Comparison of ENCODE assay signal across 8 mouse cellular contexts in genomic region chr3:113656940-113657339, GRCm38 (mm10). TPM values are rescaled to one million over a fixed set of nuclear protein-coding genes. Genes with fewer than 3 reads are reported as not detected.
DNase-seq lines count a peak whose midpoint lies in the region; ATAC-seq and TF ChIP-seq lines count a peak whose summit lies in the region.

No protein-coding gene starts in this region.

- no peak for TF ChIP-seq EP300 in heart, adult 2 months (IDR thresholded peaks at IDR 0.05; ENCODE audit: insufficient read depth, low read depth, low read length)

- WGBS in heart, adult 2 months = 65% methylated on average over 2 of the region's 2 CpGs
- WGBS in hindbrain, postnatal 0 days = 70% methylated on average over 2 of the region's 2 CpGs

- H3K9me3 ChIP-seq in E14TG2a.4 (ENCODE audit: low read length) = 0 out of 2 replicates have a peak, but pooled peaks cover 4% of the 10 kb centered on the region
- H3K9me3 ChIP-seq in hindbrain, postnatal 0 days (ENCODE audit: low read length) = no peaks in the 10 kb centered on the region

- intact Hi-C loops in heart, adult 2 months (cut with DNase I) = no loop called here

- TF ChIP-seq POLR2A in heart, adult 2 months (IDR thresholded peaks at IDR 0.05; ENCODE audit: insufficient read depth, low read depth, low read length) = no peak
- no peak for TF ChIP-seq POLR2A in cortical plate, adult 2 months (IDR thresholded peaks at IDR 0.05; ENCODE audit: extremely low read depth, insufficient read depth, low read length)

- no peaks in the 10 kb centered on the region for H3K79me2 ChIP-seq in heart, adult 2 months (replicated peaks; ENCODE audit: control insufficient read depth, insufficient read depth, low read length)

- H3K4me3 ChIP-seq in heart, adult 2 months = no peak overlapping the region
- no peak overlapping the region for H3K4me3 ChIP-seq in E14TG2a.4 (replicated peaks; ENCODE audit: low read length)
- no peak overlapping the region for H3K4me3 ChIP-seq in cortical plate, adult 2 months (ENCODE audit: insufficient read depth, low read length)
- H3K4me3 ChIP-seq in hindbrain, postnatal 0 days (ENCODE audit: low read length) = no peak overlapping the region

- no peak for DNase-seq in heart, adult 2 months
- DNase-seq in heart, adult 9 months (ENCODE audit: low spot score in 2 of 2) = no peak
- peak; percentile 36 for DNase-seq in hindbrain, postnatal 0 days (ENCODE audit: low spot score)
- peak; percentile 21 for DNase-seq in thymus, postnatal 0 days (ENCODE audit: low spot score)
- DNase-seq in right cerebral cortex, postnatal 25 days = no peak

- peak; percentile 62 for TF ChIP-seq CTCF in heart, adult 2 months (IDR thresholded peaks at IDR 0.05)
- TF ChIP-seq CTCF in E14TG2a.4 (conservative IDR thresholded peaks at IDR 0.05; ENCODE audit: low read length) = peak; percentile 82
- peak; percentile 43 for TF ChIP-seq CTCF in cortical plate, adult 2 months (IDR thresholded peaks at IDR 0.05; ENCODE audit: extremely low read depth, insufficient read depth, low read length)
- TF ChIP-seq CTCF in hindbrain, postnatal 0 days (IDR thresholded peaks at IDR 0.05; ENCODE audit: low read depth) = peak; percentile 72

- no peak overlapping the region for H3K4me2 ChIP-seq in hindbrain, postnatal 0 days (ENCODE audit: low read depth, low read length)

- no peaks in the 10 kb centered on the region for H3K27me3 ChIP-seq in heart, adult 2 months (ENCODE audit: control insufficient read depth, insufficient read depth, low read length)
- H3K27me3 ChIP-seq in E14TG2a.4 (ENCODE audit: insufficient read depth, low read length) = no peaks in the 10 kb centered on the region
- no peaks in the 10 kb centered on the region for H3K27me3 ChIP-seq in hindbrain, postnatal 0 days (ENCODE audit: insufficient read depth, low read length)

- H3K4me1 ChIP-seq in heart, adult 2 months (ENCODE audit: control insufficient read depth, insufficient read depth, low read length) = no peaks in the 10 kb centered on the region
- peaks cover 13% of the 10 kb centered on the region for H3K4me1 ChIP-seq in E14TG2a.4 (replicated peaks; ENCODE audit: low read depth, low read length)
- H3K4me1 ChIP-seq in cortical plate, adult 2 months (ENCODE audit: control insufficient read depth, insufficient read depth, low read length) = no peaks in the 10 kb centered on the region
- H3K4me1 ChIP-seq in hindbrain, postnatal 0 days (ENCODE audit: insufficient read depth, low read length) = no peaks in the 10 kb centered on the region

- H3K9ac ChIP-seq in heart, adult 2 months (ENCODE audit: low read depth, low read length) = no peak overlapping the region
- no peak overlapping the region for H3K9ac ChIP-seq in hindbrain, postnatal 0 days (replicated peaks; ENCODE audit: low read length)

- 0 out of 2 replicates have a peak, but pooled peaks have one; percentile 71 for ATAC-seq in hindbrain, postnatal 0 days
- peak; percentile 90 for ATAC-seq in megakaryocyte, adult 5-6 weeks (ENCODE audit: poor library complexity, severe bottlenecking)

- H3K36me3 ChIP-seq in heart, adult 2 months (ENCODE audit: control insufficient read depth, insufficient read depth, low read length) = no peaks in the 10 kb centered on the region
- H3K36me3 ChIP-seq in E14TG2a.4 (ENCODE audit: insufficient read depth, low read length) = no peaks in the 10 kb centered on the region
- H3K36me3 ChIP-seq in hindbrain, postnatal 0 days (ENCODE audit: insufficient read depth, low read length) = no peaks in the 10 kb centered on the region

- no peak overlapping the region for H3K27ac ChIP-seq in heart, adult 2 months
- no peak overlapping the region for H3K27ac ChIP-seq in cortical plate, adult 2 months (ENCODE audit: insufficient read depth, low read length)
- no peak overlapping the region for H3K27ac ChIP-seq in hindbrain, postnatal 0 days

RNA-seq across cellular contexts. Expression of gene Rnpc3, which starts 27.0 kb away (rescaled TPM):
- 10 to 100 TPM in 1 of 2 experiments, 1 to 10 TPM in 1; 7.2 to 10.8 TPM for total RNA-seq in heart, adult 2 months (2021)
- 4.6 and 11.5 TPM in 2 replicates for polyA plus RNA-seq in heart, adult 2 months (2012; rRNA removed)
- polyA plus RNA-seq in cortical plate, adult 2 months (2012; rRNA removed) = 36.9 and 41.6 TPM in 2 replicates
- total RNA-seq in hindbrain, postnatal 0 days (2014; rRNA removed) = 26.1 and 32.3 TPM in 2 replicates
- 46.5 and 52.6 TPM in 2 replicates for polyA plus RNA-seq in hindbrain, postnatal 0 days (2015; fragmentation: Nextera tagmentation; extraction: Ambion mirVana)
- total RNA-seq in megakaryocyte, adult 5-6 weeks (2015) = 40.6 and 53.1 TPM in 2 replicates
- 55.6 and 77.9 TPM in 2 replicates for total RNA-seq in megakaryocyte, adult 5-6 weeks (2017)
- 56.9 and 57.0 TPM in 2 replicates for polyA plus RNA-seq in thymus, postnatal 0 days (2015; fragmentation: Nextera tagmentation; extraction: Ambion mirVana)

RNA-seq across cellular contexts. Expression of gene Amy1, which starts 50.4 kb away (rescaled TPM):
- 1 to 10 TPM; 5.9 to 6.9 TPM for total RNA-seq in heart, adult 2 months (2021)
- polyA plus RNA-seq in heart, adult 2 months (2012; rRNA removed) = 5.0 and 9.0 TPM in 2 replicates
- 56.8 and 61.0 TPM in 2 replicates for polyA plus RNA-seq in cortical plate, adult 2 months (2012; rRNA removed)
- 21.0 and 24.2 TPM in 2 replicates for total RNA-seq in hindbrain, postnatal 0 days (2014; rRNA removed)
- polyA plus RNA-seq in hindbrain, postnatal 0 days (2015; fragmentation: Nextera tagmentation; extraction: Ambion mirVana) = 17.6 TPM in 2 replicates
- 0.33 and 1.6 TPM in 2 replicates for total RNA-seq in megakaryocyte, adult 5-6 weeks (2015)
- 0.44 and 2.8 TPM in 2 replicates for total RNA-seq in megakaryocyte, adult 5-6 weeks (2017)
- 0.53 and 0.76 TPM in 2 replicates for polyA plus RNA-seq in thymus, postnatal 0 days (2015; fragmentation: Nextera tagmentation; extraction: Ambion mirVana)

Comparison
In these comparisons a context has a peak if more than half of its experiments do, and no peak if none do; other contexts are left out.
1. DNase-seq: peak in hindbrain, postnatal 0 days (single experiment) and thymus, postnatal 0 days (single experiment); none in heart, adult 2 months (0 of 2), heart, adult 9 months (0 of 2) and right cerebral cortex, postnatal 25 days (single experiment).
2. Peak in every context shown above with its lines, with median percentiles within 50 percentile points of each other: CTCF ChIP-seq.